Mouse (Mus musculus): ENCODE measurements at regions not wholly inside any gene's neighbourhood (a gene's known extent, or its start where the extent isn't known, plus 50 kb on each side); places are given as distances from the start of the nearest gene placed in this dataset.

- TF ChIP-seq CTCF (IDR thresholded peaks at IDR 0.05; ENCODE audit: insufficient read depth, low read depth, low read length) (no peak), POLR2A (IDR thresholded peaks at IDR 0.05; ENCODE audit: insufficient read depth, low read depth, low read length) (no peak)
Observed at GRCm38 (mm10) chr7:73160968-73161367, 214.3 kb upstream of the Rgma start.
